Mouse (Mus musculus) liver, embryonic 14.5 days (tissue): Measurements from ENCODE around the gene Phldb3. TPM values are rescaled to one million over a fixed set of nuclear protein-coding genes. Genes with fewer than 3 reads are reported as not detected.

ENCODE experiments used
- ATAC-seq: fragments of 200-750 bp; cut with Nextera tagmentation; 2 replicates; pipeline ENCODE4 v1.8.0; 2017; ENCODE audit warnings: moderate number of reproducible peaks, mild to moderate bottlenecking, moderate library complexity; ENCODE audit not compliant: insufficient read depth
- DNase-seq, 3 experiments: peaks; one replicate each; pipeline ENCODE4 v3.0.0-alpha.2; 2012 to 2013; ENCODE audit warnings: low read depth in 3 of 3, low spot score in 3 of 3
- H3K27ac ChIP-seq: fragments of 300-500 bp; sonication (generic); 2 replicates; pipeline ENCODE4 v1.5.1; 2014; ENCODE audit warnings: moderate library complexity, mild to moderate bottlenecking, control low read depth, inconsistent platforms
- H3K27me3 ChIP-seq: fragments of 300-500 bp; sonication (generic); 2 replicates; pipeline ENCODE4 v1.6.1; 2014; ENCODE audit warnings: mild to moderate bottlenecking, low read length, moderate library complexity; ENCODE audit not compliant: control insufficient read depth, insufficient read depth
- H3K36me3 ChIP-seq: fragments of 300-500 bp; sonication (generic); replicated peaks from 2 replicates; pipeline ENCODE4 v1.6.1; 2014; ENCODE audit warnings: low read depth; ENCODE audit not compliant: control insufficient read depth, insufficient read depth
- H3K4me1 ChIP-seq, 2 experiments: fragments of 200-500 bp in 1 of 2; fragments of 300-500 bp in 1 of 2; sonication (generic) in 1 of 2; replicated peaks; 2 replicates each; pipeline ENCODE4 v1.6.1; 2012 to 2014; ENCODE audit warnings: antibody characterized with exemption in 1 of 2, inconsistent platforms in 1 of 2, low read length in 1 of 2; ENCODE audit not compliant: control insufficient read depth in 2 of 2, insufficient read depth in 2 of 2
- H3K4me2 ChIP-seq: fragments of 300-500 bp; sonication (generic); 2 replicates; pipeline ENCODE4 v1.6.1; 2014; ENCODE audit warnings: low read depth, mild to moderate bottlenecking, control low read depth, moderate library complexity
- H3K4me3 ChIP-seq, 2 experiments: fragments of 200-500 bp in 1 of 2; fragments of 300-500 bp in 1 of 2; sonication (generic) in 1 of 2; 2 replicates each; pipeline ENCODE4 v1.5.1; 2012 to 2014; ENCODE audit warnings: low read depth in 2 of 2, low read length in 2 of 2, mild to moderate bottlenecking in 2 of 2, control low read depth in 1 of 2, inconsistent platforms in 1 of 2, moderate library complexity in 1 of 2; ENCODE audit not compliant: insufficient read depth in 1 of 2
- H3K9ac ChIP-seq: fragments of 300-500 bp; sonication (generic); replicated peaks from 2 replicates; pipeline ENCODE4 v1.6.1; 2014; ENCODE audit warnings: mild to moderate bottlenecking, control low read depth, moderate library complexity
- H3K9me3 ChIP-seq: fragments of 300-500 bp; sonication (generic); 2 replicates; pipeline ENCODE4 v1.6.1; 2016; ENCODE audit warnings: low read length, mixed read lengths; ENCODE audit not compliant: control insufficient read depth
- CTCF ChIP-seq: IDR thresholded peaks from 2 replicates; pipeline ENCODE4 v1.5.1; 2016; ENCODE audit warnings: antibody characterized with exemption, low read depth, control low read depth
- EP300 ChIP-seq: IDR thresholded peaks from 2 replicates; pipeline ENCODE4 v1.6.1; 2016; ENCODE audit warnings: antibody characterized with exemption, low read depth
- WGBS: fragments of 180-500 bp; shearing (Covaris S2); extraction: QIAGEN DNeasy Blood & Tissue Kit; methylation state at CpG from one replicate; pipeline ENCODE4 v1.1.7; 2014; ENCODE audit not compliant: insufficient replicate concordance; 5-methylcytosine and 5-hydroxymethylcytosine counted together
- polyA plus RNA-seq, 2 experiments: library from polyadenylated mRNA; depleted of rRNA in 1 of 2; stranded (reverse) in 1 of 2; unstranded in 1 of 2; fragments of >200 nt; fragmentation: Nextera tagmentation in 1 of 2; extraction: Ambion mirVana in 1 of 2; gene quantifications; 2 replicates each; pipeline versions ENCODE4 v1.2.1 to v1.2.3; 2012 to 2014

The Phldb3 gene
- polyA plus RNA-seq, 2 experiments = 0.06 to 0.59 TPM

GRCm38 (mm10) chr7:24587330-24588105 is 23.0 kb upstream of the Phldb3 start, which contains the start of the genes Ethe1 and Zfp575:
Gene Ethe1, plus strand, starts transcription at chr7:24587543.
Gene Zfp575, minus strand, starts transcription at chr7:24587641.
- peak within 1 kb of the TSS; percentile 26 to 29 for H3K4me3 ChIP-seq
- 11% methylated on average over 30 of the region's 30 CpGs for WGBS
- no peaks in the 10 kb centered on the region for H3K9me3 ChIP-seq
- peak within 1 kb of the TSS; percentile 48 for H3K4me2 ChIP-seq
- peaks cover 7% of the 10 kb centered on the region for H3K27me3 ChIP-seq
- no peak for TF ChIP-seq EP300
- no peak for TF ChIP-seq CTCF
- no peak within 1 kb of the TSS for H3K9ac ChIP-seq
- no peaks in the 10 kb centered on the region for H3K36me3 ChIP-seq
- peaks cover 10 to 21% of the 10 kb centered on the region in 2 experiments for H3K4me1 ChIP-seq
- no peak within 1 kb of the TSS for H3K27ac ChIP-seq
- no peak for DNase-seq
- no peak for ATAC-seq

GRCm38 (mm10) chr7:24588336-24588735 is 22.2 kb upstream of the Phldb3 start:
- Histone ChIP-seq H3K27me3 (peaks cover 7% of the 10 kb centered on the region), H3K4me2 (no peak overlapping the region), H3K4me1 (peaks cover 18 to 29% of the 10 kb centered on the region in 2 experiments), H3K9me3 (no peaks in the 10 kb centered on the region), H3K27ac (no peak overlapping the region), H3K4me3 (no peak overlapping the region), H3K36me3 (no peaks in the 10 kb centered on the region), H3K9ac (no peak overlapping the region)
- 65% methylated on average over 13 of the region's 13 CpGs for WGBS
- ATAC-seq = no peak
- no peak for TF ChIP-seq EP300
- TF ChIP-seq CTCF = no peak
- no peak for DNase-seq

- Histone ChIP-seq H3K4me1 (peaks cover 20 to 40% of the 10 kb centered on the region in 2 experiments), H3K9me3 (no peaks in the 10 kb centered on the region), H3K27ac (peak overlapping the region; percentile 32), H3K9ac (no peak overlapping the region), H3K27me3 (no peaks in the 10 kb centered on the region), H3K4me2 (peak overlapping the region; percentile 36), H3K4me3 (no peak overlapping the region), H3K36me3 (no peaks in the 10 kb centered on the region)
- DNase-seq = peak; percentile 43 to 57 (median 44)
- peak; percentile 22; the same call in 1 of the 2 replicates for TF ChIP-seq CTCF
- peak; percentile 64 for TF ChIP-seq EP300
- ATAC-seq = peak; percentile 72
- WGBS = 23% methylated on average over 5 of the region's 5 CpGs
These were observed 18.8 kb upstream of the Phldb3 start for GRCm38 (mm10) chr7:24591735-24592134.

GRCm38 (mm10) chr7:24592163-24592562 is 18.4 kb upstream of the Phldb3 start:
- Histone ChIP-seq H3K36me3 (no peaks in the 10 kb centered on the region), H3K9ac (0 out of 2 replicates have a peak overlapping the region, but pooled peaks have one; percentile 9), H3K27ac (peak overlapping the region; percentile 32), H3K27me3 (no peaks in the 10 kb centered on the region), H3K4me1 (peaks cover 20 to 40% of the 10 kb centered on the region in 2 experiments), H3K4me2 (peak overlapping the region; percentile 36), H3K9me3 (no peaks in the 10 kb centered on the region), H3K4me3 (no peak overlapping the region)
- WGBS = 45% methylated on average over 4 of the region's 4 CpGs
- no peak for DNase-seq
- TF ChIP-seq EP300 (no peak), CTCF (no peak)
- no peak for ATAC-seq

- ATAC-seq (no peak), DNase-seq (no peak)
- peaks cover 20 to 40% of the 10 kb centered on the region in 2 experiments for H3K4me1 ChIP-seq
- H3K27me3 ChIP-seq = no peaks in the 10 kb centered on the region
- no peak overlapping the region for H3K9ac ChIP-seq
- WGBS = 72% methylated on average over 6 of the region's 6 CpGs
- no peaks in the 10 kb centered on the region for H3K36me3 ChIP-seq
- TF ChIP-seq EP300 = no peak
- TF ChIP-seq CTCF = no peak
- no peak overlapping the region for H3K4me3 ChIP-seq
- peak overlapping the region; percentile 32 for H3K27ac ChIP-seq
- peak overlapping the region; percentile 82 for H3K4me2 ChIP-seq
- H3K9me3 ChIP-seq = no peaks in the 10 kb centered on the region
These were observed 17.8 kb upstream of the Phldb3 start for GRCm38 (mm10) chr7:24592781-24593180.
